Mouse (Mus musculus) bone marrow, adult 2 months (tissue): Measurements from ENCODE around the gene Ppp1r14d.

Experiments used
- CTCF ChIP-seq: fragments of 200-500 bp; IDR thresholded peaks from 2 replicates; pipeline ENCODE4 v1.5.1; 2011; ENCODE audit warnings: low read length, control low read depth; ENCODE audit not compliant: control insufficient read depth, insufficient read depth
- POLR2A ChIP-seq: fragments of 200-500 bp; IDR thresholded peaks from 2 replicates; pipeline ENCODE4 v1.6.1; 2011; ENCODE audit warnings: low read depth, mild to moderate bottlenecking, control low read depth, low read length, borderline replicate concordance; ENCODE audit not compliant: control insufficient read depth

DNA sequence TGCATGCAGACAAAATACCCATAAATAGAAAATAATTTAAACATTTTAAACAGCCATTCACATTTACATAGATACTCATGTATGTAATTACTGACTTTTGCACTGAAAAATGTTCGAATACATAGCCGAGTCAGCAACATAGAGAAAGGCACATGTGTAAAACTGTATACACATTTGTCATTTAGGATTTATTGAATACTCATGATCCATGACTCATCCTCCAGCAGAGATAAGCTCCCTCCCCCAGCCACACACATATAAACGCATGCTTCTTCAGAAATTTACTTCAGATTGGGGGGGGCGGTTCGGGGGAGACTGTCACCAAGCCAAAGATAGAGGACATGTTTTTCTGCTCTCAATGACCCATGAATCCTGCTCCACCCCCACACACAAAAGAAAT is 34.1 kb upstream of the Ppp1r14d start:
- TF ChIP-seq CTCF (no peak), POLR2A (no peak)
